Mouse (Mus musculus): Measurements from ENCODE around the gene Antxrl. TPM values are rescaled to one million over a fixed set of nuclear protein-coding genes. Genes with fewer than 3 reads are reported as not detected.

Antxrl gene
- polyA plus RNA-seq, 1 experiment = not detected

GRCm38 (mm10) chr14:34096161-34096560 is 43.7 kb downstream of the Antxrl start:
- Histone ChIP-seq H3K4me1 (ENCODE audit: control insufficient read depth, insufficient read depth, low read length) (peaks cover 9% of the 10 kb centered on the region), H3K4me3 (ENCODE audit: insufficient read depth, low read length) (no peak overlapping the region), H3K27ac (ENCODE audit: insufficient read depth, low read length) (no peak overlapping the region)
- TF ChIP-seq POLR2A (IDR thresholded peaks at IDR 0.05; ENCODE audit: low read depth, low read length) (no peak), CTCF (IDR thresholded peaks at IDR 0.05; ENCODE audit: borderline replicate concordance, insufficient read depth, low read length) (no peak)

GRCm38 (mm10) chr14:34102601-34103000 is 50.1 kb downstream of the Antxrl start, which contains the start of gene A630023A22Rik:
Gene A630023A22Rik (minus strand): TSS chr14:34102754.
- TF ChIP-seq CTCF (IDR thresholded peaks at IDR 0.05; ENCODE audit: borderline replicate concordance, insufficient read depth, low read length) (no peak), POLR2A (IDR thresholded peaks at IDR 0.05; ENCODE audit: low read depth, low read length) (no peak)
- Histone ChIP-seq H3K27ac (ENCODE audit: insufficient read depth, low read length) (peak within 1 kb of the TSS; percentile 62), H3K4me3 (ENCODE audit: insufficient read depth, low read length) (no peak within 1 kb of the TSS), H3K4me1 (ENCODE audit: control insufficient read depth, insufficient read depth, low read length) (peaks cover 15% of the 10 kb centered on the region)

- no peak for TF ChIP-seq POLR2A (IDR thresholded peaks at IDR 0.05; ENCODE audit: low read depth, low read length)
- no peak for TF ChIP-seq CTCF (IDR thresholded peaks at IDR 0.05; ENCODE audit: borderline replicate concordance, insufficient read depth, low read length)
- peak overlapping the region; percentile 62; the same call in 1 of the 2 replicates for H3K27ac ChIP-seq (ENCODE audit: insufficient read depth, low read length)
- peaks cover 15% of the 10 kb centered on the region for H3K4me1 ChIP-seq (ENCODE audit: control insufficient read depth, insufficient read depth, low read length)
- no peak overlapping the region for H3K4me3 ChIP-seq (ENCODE audit: insufficient read depth, low read length)
These were observed 51.3 kb downstream of the Antxrl start for GRCm38 (mm10) chr14:34103855-34104254.

GRCm38 (mm10) chr14:34104892-34105291 is 52.4 kb downstream of the Antxrl start:
- Histone ChIP-seq H3K4me1 (ENCODE audit: control insufficient read depth, insufficient read depth, low read length) (peaks cover 7% of the 10 kb centered on the region), H3K27ac (ENCODE audit: insufficient read depth, low read length) (no peak overlapping the region), H3K4me3 (ENCODE audit: insufficient read depth, low read length) (no peak overlapping the region)
- TF ChIP-seq CTCF (IDR thresholded peaks at IDR 0.05; ENCODE audit: borderline replicate concordance, insufficient read depth, low read length) = peak; percentile 59
- no peak for TF ChIP-seq POLR2A (IDR thresholded peaks at IDR 0.05; ENCODE audit: low read depth, low read length)

- H3K4me1 ChIP-seq (ENCODE audit: control insufficient read depth, insufficient read depth, low read length) = peaks cover 7% of the 10 kb centered on the region
- TF ChIP-seq POLR2A (IDR thresholded peaks at IDR 0.05; ENCODE audit: low read depth, low read length) = no peak
- TF ChIP-seq CTCF (IDR thresholded peaks at IDR 0.05; ENCODE audit: borderline replicate concordance, insufficient read depth, low read length) = peak; percentile 56
These were observed 54.0 kb downstream of the Antxrl start for GRCm38 (mm10) chr14:34106389-34107062.

GRCm38 (mm10) chr14:34107594-34107993 is 55.1 kb downstream of the Antxrl start:
- no peak overlapping the region for H3K27ac ChIP-seq (ENCODE audit: insufficient read depth, low read length)
- peaks cover 7% of the 10 kb centered on the region for H3K4me1 ChIP-seq (ENCODE audit: control insufficient read depth, insufficient read depth, low read length)
- TF ChIP-seq CTCF (IDR thresholded peaks at IDR 0.05; ENCODE audit: borderline replicate concordance, insufficient read depth, low read length) (no peak), POLR2A (IDR thresholded peaks at IDR 0.05; ENCODE audit: low read depth, low read length) (no peak)
- H3K4me3 ChIP-seq (ENCODE audit: insufficient read depth, low read length) = no peak overlapping the region

More at GRCm38 (mm10) chr14:34106389-34107062, 54.0 kb downstream of the Antxrl start:
- Histone ChIP-seq H3K27ac (ENCODE audit: insufficient read depth, low read length) (no peak overlapping the region), H3K4me3 (ENCODE audit: insufficient read depth, low read length) (no peak overlapping the region)

- Histone ChIP-seq H3K4me1 (ENCODE audit: control insufficient read depth, insufficient read depth, low read length) (no peaks in the 10 kb centered on the region), H3K27ac (ENCODE audit: insufficient read depth, low read length) (no peak overlapping the region), H3K4me3 (ENCODE audit: insufficient read depth, low read length) (no peak overlapping the region)
- TF ChIP-seq CTCF (IDR thresholded peaks at IDR 0.05; ENCODE audit: borderline replicate concordance, insufficient read depth, low read length) (no peak), POLR2A (IDR thresholded peaks at IDR 0.05; ENCODE audit: low read depth, low read length) (no peak)
These were observed 61.8 kb downstream of the Antxrl start for GRCm38 (mm10) chr14:34114311-34114710.

- no peaks in the 10 kb centered on the region for H3K4me1 ChIP-seq (ENCODE audit: control insufficient read depth, insufficient read depth, low read length)
- no peak for TF ChIP-seq CTCF (IDR thresholded peaks at IDR 0.05; ENCODE audit: borderline replicate concordance, insufficient read depth, low read length)
- TF ChIP-seq POLR2A (IDR thresholded peaks at IDR 0.05; ENCODE audit: low read depth, low read length) = no peak
- H3K27ac ChIP-seq (ENCODE audit: insufficient read depth, low read length) = no peak overlapping the region
- H3K4me3 ChIP-seq (ENCODE audit: insufficient read depth, low read length) = no peak overlapping the region
These were observed 66.7 kb downstream of the Antxrl start for GRCm38 (mm10) chr14:34119046-34119723.

GRCm38 (mm10) chr14:34120016-34120910 is 67.8 kb downstream of the Antxrl start:
- no peaks in the 10 kb centered on the region for H3K4me1 ChIP-seq (ENCODE audit: control insufficient read depth, insufficient read depth, low read length)
- TF ChIP-seq CTCF (IDR thresholded peaks at IDR 0.05; ENCODE audit: borderline replicate concordance, insufficient read depth, low read length) = no peak
- no peak for TF ChIP-seq POLR2A (IDR thresholded peaks at IDR 0.05; ENCODE audit: low read depth, low read length)

More at GRCm38 (mm10) chr14:34120016-34120910, 67.8 kb downstream of the Antxrl start:
- Histone ChIP-seq H3K27ac (ENCODE audit: insufficient read depth, low read length) (no peak overlapping the region), H3K4me3 (ENCODE audit: insufficient read depth, low read length) (no peak overlapping the region)
